Mouse (Mus musculus): ENCODE measurements around the gene Btbd35f17. TPM values are rescaled to one million over a fixed set of nuclear protein-coding genes. Genes with fewer than 3 reads are reported as not detected.
"Not testable (repeated sequence)": the region's sequence is repeated elsewhere in the genome, so short reads cannot be mapped to it uniquely, and the experiment has no call there.

Btbd35f17 gene
- total RNA-seq (2021): not detected
- long read RNA-seq, experiment 1: 0 reads
- long read RNA-seq, experiment 2: 0 reads

GRCm38 (mm10) chrX:4370336-4370735 lies at the start of gene Btbd35f17:
Btbd35f17 (plus strand) TSS chrX:4370636.
- DNase-seq (ENCODE audit: low spot score): not testable (repeated sequence)

Other genes starting within 250 kb of the Btbd35f17 start
- not detected for gene Btbd35f28, start 174.1 kb upstream of the Btbd35f17 start, total RNA-seq (2021)
- gene Btbd35f20, start 79.4 kb upstream of the Btbd35f17 start, total RNA-seq (2021): not detected